Mouse (Mus musculus) hindbrain, embryonic 13.5 days (tissue): ENCODE measurements at regions not wholly inside any gene's neighbourhood (a gene's known extent, or its start where the extent isn't known, plus 50 kb on each side); places are given as distances from the start of the nearest gene placed in this dataset.
A peak's percentile ranks its signal among the peaks of the same experiment; 100 is the strongest.

Experiments
- ATAC-seq: fragments of 200-750 bp; cut with Nextera tagmentation; 2 replicates; pipeline ENCODE4 v1.8.0; 2017; ENCODE audit warnings: moderate TSS enrichment; ENCODE audit not compliant: low FRiP score
- H3K27ac ChIP-seq: fragments of 300-500 bp; sonication (generic); 2 replicates; pipeline ENCODE4 v1.5.1; 2015; ENCODE audit warnings: inconsistent platforms, mild to moderate bottlenecking, moderate library complexity
- H3K27me3 ChIP-seq: fragments of 300-500 bp; sonication (generic); 2 replicates; pipeline ENCODE4 v1.6.1; 2015; ENCODE audit warnings: mild to moderate bottlenecking, inconsistent platforms
- H3K36me3 ChIP-seq: fragments of 300-500 bp; sonication (generic); 2 replicates; pipeline ENCODE4 v1.6.1; 2015; ENCODE audit warnings: mild to moderate bottlenecking, inconsistent platforms
- H3K4me1 ChIP-seq: fragments of 300-500 bp; sonication (generic); replicated peaks from 2 replicates; pipeline ENCODE4 v1.6.1; 2015; ENCODE audit warnings: inconsistent platforms
- H3K4me2 ChIP-seq: fragments of 300-500 bp; sonication (generic); 2 replicates; pipeline ENCODE4 v1.6.1; 2015; ENCODE audit warnings: inconsistent platforms, mild to moderate bottlenecking, moderate library complexity
- H3K4me3 ChIP-seq: fragments of 300-500 bp; sonication (generic); 2 replicates; pipeline ENCODE4 v1.5.1; 2015; ENCODE audit warnings: mild to moderate bottlenecking, inconsistent platforms
- H3K9ac ChIP-seq: fragments of 300-500 bp; sonication (generic); 2 replicates; pipeline ENCODE4 v1.6.1; 2015; ENCODE audit warnings: mild to moderate bottlenecking, inconsistent platforms
- H3K9me3 ChIP-seq: fragments of 300-500 bp; sonication (generic); 2 replicates; pipeline ENCODE4 v1.6.1; 2016; ENCODE audit warnings: inconsistent platforms
- WGBS: fragments of 180-500 bp; shearing (Covaris S2); methylation state at CpG from one replicate; pipeline ENCODE4 v1.1.7; 2015; 5-methylcytosine and 5-hydroxymethylcytosine counted together

GRCm38 (mm10) chr11:113016801-113017715, 235.0 kb downstream of the Sox9 start:
- Histone ChIP-seq H3K27me3 (no peaks in the 10 kb centered on the region), H3K9ac (peak overlapping the region; percentile 43; the same call in 1 of the 2 replicates), H3K4me3 (no peak overlapping the region), H3K36me3 (no peaks in the 10 kb centered on the region), H3K4me2 (no peak overlapping the region), H3K9me3 (no peaks in the 10 kb centered on the region), H3K27ac (peak overlapping the region; percentile 25), H3K4me1 (peaks cover 47% of the 10 kb centered on the region)
- peak; percentile 71 for ATAC-seq
- 28% methylated on average over 7 of the region's 7 CpGs for WGBS

GRCm38 (mm10) chr11:113021533-113021932, 239.5 kb downstream of the Sox9 start:
- H3K4me1 ChIP-seq, result peaks cover 18% of the 10 kb centered on the region
- no peak overlapping the region for H3K4me2 ChIP-seq
- ATAC-seq, result no peak
- no peak overlapping the region for H3K9ac ChIP-seq
- 55% methylated on average over 4 of the region's 4 CpGs for WGBS
- no peak overlapping the region for H3K27ac ChIP-seq
- no peak overlapping the region for H3K4me3 ChIP-seq
- H3K9me3 ChIP-seq, result no peaks in the 10 kb centered on the region
- no peaks in the 10 kb centered on the region for H3K27me3 ChIP-seq
- no peaks in the 10 kb centered on the region for H3K36me3 ChIP-seq

GRCm38 (mm10) chr11:113026994-113027393, 245.0 kb downstream of the Sox9 start:
- Histone ChIP-seq H3K4me1 (peaks cover 5% of the 10 kb centered on the region; the same call in 1 of the 2 replicates), H3K4me3 (no peak overlapping the region), H3K9me3 (no peaks in the 10 kb centered on the region), H3K27ac (no peak overlapping the region), H3K4me2 (no peak overlapping the region), H3K27me3 (no peaks in the 10 kb centered on the region), H3K36me3 (no peaks in the 10 kb centered on the region), H3K9ac (no peak overlapping the region)
- ATAC-seq, result no peak
- 70% methylated on average over 6 of the region's 6 CpGs for WGBS

GRCm38 (mm10) chr11:113028235-113028919, 246.4 kb downstream of the Sox9 start:
- H3K27ac ChIP-seq, result no peak overlapping the region
- ATAC-seq, result no peak
- no peaks in the 10 kb centered on the region for H3K27me3 ChIP-seq
- no peak overlapping the region for H3K4me3 ChIP-seq
- peaks cover 5% of the 10 kb centered on the region; the same call in 1 of the 2 replicates for H3K4me1 ChIP-seq
- WGBS, result 92% methylated on average over 8 of the region's 8 CpGs
- H3K4me2 ChIP-seq, result no peak overlapping the region
- no peaks in the 10 kb centered on the region for H3K36me3 ChIP-seq
- no peaks in the 10 kb centered on the region for H3K9me3 ChIP-seq
- no peak overlapping the region for H3K9ac ChIP-seq

GRCm38 (mm10) chr11:113031405-113031804, 249.4 kb downstream of the Sox9 start:
- H3K27me3 ChIP-seq, result no peaks in the 10 kb centered on the region
- H3K36me3 ChIP-seq, result no peaks in the 10 kb centered on the region
- no peak overlapping the region for H3K9ac ChIP-seq
- WGBS, result 59% methylated on average over 8 of the region's 8 CpGs
- H3K4me1 ChIP-seq, result peaks cover 5% of the 10 kb centered on the region; the same call in 1 of the 2 replicates
- no peaks in the 10 kb centered on the region for H3K9me3 ChIP-seq
- no peak for ATAC-seq
- no peak overlapping the region for H3K4me3 ChIP-seq
- H3K27ac ChIP-seq, result no peak overlapping the region
- H3K4me2 ChIP-seq, result no peak overlapping the region

- H3K4me3 ChIP-seq, result no peak overlapping the region
- no peaks in the 10 kb centered on the region for H3K9me3 ChIP-seq
- H3K27me3 ChIP-seq, result no peaks in the 10 kb centered on the region
- no peak for ATAC-seq
- H3K4me2 ChIP-seq, result no peak overlapping the region
- peaks cover 5% of the 10 kb centered on the region; the same call in 1 of the 2 replicates for H3K4me1 ChIP-seq
- no peak overlapping the region for H3K9ac ChIP-seq
- WGBS, result 83% methylated on average over 8 of the region's 8 CpGs
- H3K27ac ChIP-seq, result no peak overlapping the region
- H3K36me3 ChIP-seq, result no peaks in the 10 kb centered on the region
Observed at GRCm38 (mm10) chr11:113032487-113033228, 250.6 kb downstream of the Sox9 start.

DNA sequence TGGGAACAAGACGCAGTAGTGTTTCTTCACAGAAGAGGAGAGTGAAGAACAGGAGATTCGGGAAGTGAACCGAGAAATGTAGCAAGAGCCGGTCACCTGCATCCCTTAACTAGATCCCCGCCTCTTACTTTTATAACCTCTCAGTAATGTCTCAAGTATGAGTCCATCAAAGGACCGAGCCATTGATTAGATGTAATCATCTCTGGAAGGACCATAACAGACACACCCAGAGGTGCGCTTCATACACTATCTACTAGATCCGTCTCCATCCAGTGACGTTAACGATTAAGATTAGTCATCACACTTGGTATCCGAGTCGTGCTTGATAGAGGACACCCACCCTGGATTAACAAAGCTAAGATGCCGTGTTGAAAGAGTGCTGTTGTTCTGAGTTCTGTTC, 252.9 kb downstream of the Sox9 start:
- no peak for ATAC-seq

GRCm38 (mm10) chr11:113037736-113038135, 255.7 kb downstream of the Sox9 start:
- Histone ChIP-seq H3K9ac (no peak overlapping the region), H3K27ac (no peak overlapping the region), H3K4me3 (no peak overlapping the region), H3K36me3 (no peaks in the 10 kb centered on the region), H3K4me2 (no peak overlapping the region), H3K4me1 (no peaks in the 10 kb centered on the region; the same call in 1 of the 2 replicates), H3K27me3 (no peaks in the 10 kb centered on the region), H3K9me3 (no peaks in the 10 kb centered on the region)
- no peak for ATAC-seq
- WGBS, result 81% methylated on average over 4 of the region's 4 CpGs

More for the DNA sequence above, 252.9 kb downstream of the Sox9 start:
- Histone ChIP-seq H3K27ac (no peak overlapping the region), H3K36me3 (no peaks in the 10 kb centered on the region), H3K4me3 (no peak overlapping the region), H3K9me3 (no peaks in the 10 kb centered on the region), H3K9ac (no peak overlapping the region), H3K4me2 (no peak overlapping the region), H3K4me1 (peaks cover 5% of the 10 kb centered on the region), H3K27me3 (no peaks in the 10 kb centered on the region)
- 97% methylated on average over 13 of the region's 13 CpGs for WGBS

- Histone ChIP-seq H3K4me3 (no peak overlapping the region), H3K27me3 (0 out of 2 replicates have a peak, but pooled peaks cover 4% of the 10 kb centered on the region), H3K9me3 (no peaks in the 10 kb centered on the region), H3K36me3 (peaks cover 7% of the 10 kb centered on the region; the same call in 1 of the 2 replicates), H3K4me1 (peaks cover 35% of the 10 kb centered on the region), H3K4me2 (no peak overlapping the region), H3K9ac (no peak overlapping the region), H3K27ac (no peak overlapping the region)
- WGBS, result 59% methylated on average over 5 of the region's 5 CpGs
- no peak for ATAC-seq
Observed at GRCm38 (mm10) chr11:113042710-113043109, 260.7 kb downstream of the Sox9 start.

DNA sequence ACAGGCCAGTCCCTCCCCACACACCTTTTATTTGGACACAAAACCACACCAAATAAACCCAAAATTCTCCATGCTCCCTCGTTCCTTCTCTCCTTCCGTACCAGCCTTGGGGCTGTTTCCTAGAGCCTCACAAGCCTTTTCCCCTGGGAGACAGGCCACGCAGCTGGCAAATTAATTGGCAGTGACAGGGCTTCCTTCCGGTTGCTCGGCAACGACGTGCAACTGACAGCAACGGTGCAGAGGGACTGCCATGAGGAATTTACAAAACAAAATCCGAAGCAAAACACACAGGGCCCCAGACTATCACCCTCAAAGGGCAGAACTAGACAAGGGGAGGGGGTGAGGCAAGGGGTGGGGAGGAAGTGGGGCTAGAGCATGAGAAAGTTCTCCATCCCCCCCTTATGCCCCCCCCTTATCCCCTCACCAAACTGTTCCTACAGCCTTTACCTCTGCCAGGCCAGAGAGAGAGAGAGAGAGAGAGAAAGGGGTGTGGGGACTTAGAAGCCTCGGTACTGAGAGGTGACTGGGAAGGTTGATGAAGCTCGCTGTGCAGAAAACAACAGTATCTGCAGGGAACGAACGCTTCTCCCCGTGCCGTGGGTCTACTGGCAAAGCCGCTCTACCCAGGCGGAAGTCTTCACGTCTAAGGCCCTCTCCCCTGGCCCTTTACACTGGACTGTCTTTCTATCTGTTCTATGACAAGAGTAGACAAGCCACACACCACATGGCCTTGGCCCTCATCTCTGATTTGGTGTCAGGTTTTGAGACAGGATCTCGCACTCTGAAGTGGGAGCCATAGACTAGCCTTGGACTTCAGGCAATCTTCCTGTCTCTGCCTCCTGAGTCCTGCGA, 264.4 kb downstream of the Sox9 start:
- peak; percentile 85 for ATAC-seq

DNA sequence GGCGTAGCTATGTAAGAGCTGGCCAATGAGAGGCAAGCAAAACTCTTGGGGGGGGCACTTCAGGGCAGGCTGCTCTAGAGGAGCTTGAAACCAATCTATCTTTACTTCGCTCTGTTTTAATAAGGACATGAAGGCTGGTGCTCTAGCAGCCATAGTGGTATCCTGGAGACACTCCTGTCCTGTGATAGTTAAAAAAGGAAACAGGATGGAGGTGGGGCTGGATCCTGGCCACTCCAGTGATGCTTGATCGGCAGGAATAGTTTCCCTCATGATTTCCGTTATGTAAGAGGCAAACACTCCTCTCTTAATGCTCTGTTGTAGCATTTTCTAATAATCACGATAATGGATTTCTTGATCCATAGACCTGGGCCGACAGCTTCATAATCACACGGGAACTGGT, 266.1 kb downstream of the Sox9 start:
- peaks cover 56% of the 10 kb centered on the region for H3K4me1 ChIP-seq
- no peak overlapping the region for H3K27ac ChIP-seq
- no peak for ATAC-seq
- no peaks in the 10 kb centered on the region for H3K9me3 ChIP-seq
- H3K36me3 ChIP-seq, result peaks cover 7% of the 10 kb centered on the region; the same call in 1 of the 2 replicates
- WGBS, result 72% methylated on average over 7 of the region's 7 CpGs
- 0 out of 2 replicates have a peak, but pooled peaks cover 4% of the 10 kb centered on the region for H3K27me3 ChIP-seq
- no peak overlapping the region for H3K9ac ChIP-seq
- H3K4me2 ChIP-seq, result no peak overlapping the region
- H3K4me3 ChIP-seq, result no peak overlapping the region

More for the DNA sequence above, 264.4 kb downstream of the Sox9 start:
- 15% methylated on average over 20 of the region's 20 CpGs for WGBS
- H3K36me3 ChIP-seq, result peaks cover 7% of the 10 kb centered on the region; the same call in 1 of the 2 replicates
- 0 out of 2 replicates have a peak, but pooled peaks cover 4% of the 10 kb centered on the region for H3K27me3 ChIP-seq
- no peaks in the 10 kb centered on the region for H3K9me3 ChIP-seq
- H3K4me3 ChIP-seq, result no peak overlapping the region
- H3K4me2 ChIP-seq, result peak overlapping the region; percentile 38
- H3K9ac ChIP-seq, result no peak overlapping the region
- H3K4me1 ChIP-seq, result peaks cover 56% of the 10 kb centered on the region
- H3K27ac ChIP-seq, result peak overlapping the region; percentile 84
